Mouse (Mus musculus) effector memory CD4-positive, alpha-beta T cell, adult 7 months (primary cell): Measurements from ENCODE around the gene Ltc4s. TPM values are rescaled to one million over a fixed set of nuclear protein-coding genes. Genes with fewer than 3 reads are reported as not detected.

Experiments used
- polyA plus RNA-seq: library from polyadenylated mRNA; unstranded; fragments of 100-300 nt; shearing (Covaris generic); gene quantifications from one replicate; pipeline ENCODE4 v1.2.1, GENCODE M21; 2017

The Ltc4s gene
- polyA plus RNA-seq, result 0.63 TPM

DNA sequence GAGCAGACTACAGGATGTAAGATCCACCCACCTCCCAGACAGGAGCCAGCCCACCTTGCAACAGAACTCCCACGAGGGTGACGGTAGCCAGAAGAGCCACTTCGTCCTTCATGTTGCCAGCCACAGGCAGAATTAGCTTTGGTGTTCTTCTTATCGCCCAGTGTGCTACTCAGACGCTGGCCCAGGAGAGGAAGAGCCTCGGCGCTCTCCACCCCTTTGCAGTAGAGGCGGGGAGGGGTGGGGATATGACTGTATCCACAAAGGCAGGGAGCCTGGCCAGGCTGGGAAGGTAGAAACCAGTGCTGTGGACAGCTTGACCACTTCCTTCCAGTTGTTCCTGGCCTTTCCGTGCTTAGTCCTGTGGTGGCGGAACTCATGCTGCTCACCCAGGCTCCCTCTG lies at the start of gene Ltc4s:
Gene Ltc4s (minus strand): TSS at position 293 of the 400 bp plus-strand sequence.

GRCm38 (mm10) chr11:50210505-50211151 lies 27.8 kb downstream of the Ltc4s start, which contains the start of the genes Sqstm1 and Mgat4b:
Sqstm1 (minus strand) TSS chr11:50210827.
Mgat4b (plus strand) TSS chr11:50210890.

Other genes with a start within 250 kb of the Ltc4s start
- gene Rnf130, start 213.3 kb downstream of the Ltc4s start, polyA plus RNA-seq, result 10.3 TPM
- gene Tbc1d9b, start 107.2 kb downstream of the Ltc4s start, polyA plus RNA-seq, result 51.4 TPM
- gene Mrnip, start 64.2 kb downstream of the Ltc4s start, polyA plus RNA-seq, result 1.2 TPM
- gene Sqstm1, start 27.8 kb downstream of the Ltc4s start, polyA plus RNA-seq, result 1,186 TPM
- gene Mgat4b, start 27.7 kb downstream of the Ltc4s start, polyA plus RNA-seq, result 10.3 TPM
- 5.4 TPM for gene Maml1, start 53.7 kb upstream of the Ltc4s start, polyA plus RNA-seq
- gene Canx, start 87.1 kb upstream of the Ltc4s start, polyA plus RNA-seq, result 161 TPM
- not detected for gene Cby3, start 115.8 kb upstream of the Ltc4s start, polyA plus RNA-seq
- 314 TPM for gene Hnrnph1, start 138.4 kb upstream of the Ltc4s start, polyA plus RNA-seq
- gene Rufy1, start 192.5 kb upstream of the Ltc4s start, polyA plus RNA-seq, result 19.2 TPM